Mouse (Mus musculus) splenic B cell, adult 2 months (primary cell): ENCODE data around the gene Tmem184a.

Experiments
- DNase-seq: peaks from one replicate; pipeline ENCODE4 v3.0.0-alpha.2; 2011; ENCODE audit warnings: low read depth, low spot score
- H3K27me3 ChIP-seq: 2 replicates; pipeline ENCODE4 v1.6.1; 2012; ENCODE audit warnings: mild to moderate bottlenecking, low read length, moderate library complexity, mixed read lengths; ENCODE audit not compliant: control insufficient read depth, poor library complexity, insufficient read depth, severe bottlenecking
- H3K36me3 ChIP-seq: 2 replicates; pipeline ENCODE4 v1.6.1; 2012; ENCODE audit warnings: mild to moderate bottlenecking, low read length, moderate library complexity, mixed read lengths; ENCODE audit not compliant: control insufficient read depth, poor library complexity, insufficient read depth, severe bottlenecking

Tmem184a gene

GRCm38 (mm10) chr5:139792159-139792775 lies 27.4 kb downstream of the Tmem184a start:
- Histone ChIP-seq H3K36me3 (no peaks in the 10 kb centered on the region), H3K27me3 (no peaks in the 10 kb centered on the region)
- DNase-seq: no peak

- Histone ChIP-seq H3K27me3 (no peaks in the 10 kb centered on the region), H3K36me3 (no peaks in the 10 kb centered on the region)
- DNase-seq: peak; percentile 99
Measured at GRCm38 (mm10) chr5:139791227-139792158, 28.2 kb downstream of the Tmem184a start, which contains the start of gene Mafk. Mafk (plus strand) TSS chr5:139791513.

GRCm38 (mm10) chr5:139789466-139789865 lies 30.3 kb downstream of the Tmem184a start:
- Histone ChIP-seq H3K27me3 (no peaks in the 10 kb centered on the region), H3K36me3 (no peaks in the 10 kb centered on the region)
- peak; percentile 35 for DNase-seq

GRCm38 (mm10) chr5:139781406-139781805 lies 38.3 kb downstream of the Tmem184a start:
- no peaks in the 10 kb centered on the region for H3K36me3 ChIP-seq
- no peaks in the 10 kb centered on the region for H3K27me3 ChIP-seq
- DNase-seq: peak; percentile 38

GRCm38 (mm10) chr5:139776966-139777365 lies 42.8 kb downstream of the Tmem184a start:
- Histone ChIP-seq H3K27me3 (no peaks in the 10 kb centered on the region), H3K36me3 (no peaks in the 10 kb centered on the region; the same call in none of the 2 replicates)
- DNase-seq: no peak

GRCm38 (mm10) chr5:139775216-139775926 lies 44.3 kb downstream of the Tmem184a start, which contains the start of gene Ints1:
Ints1 (minus strand) TSS chr5:139775674.
- H3K27me3 ChIP-seq: no peaks in the 10 kb centered on the region
- H3K36me3 ChIP-seq: peaks cover 1% of the 10 kb centered on the region
- DNase-seq: peak; percentile 97

GRCm38 (mm10) chr5:139768216-139768615 lies 51.5 kb downstream of the Tmem184a start:
- no peak for DNase-seq

GRCm38 (mm10) chr5:139764296-139764695 lies 55.4 kb downstream of the Tmem184a start:
- DNase-seq: peak; percentile 45

More at GRCm38 (mm10) chr5:139768216-139768615, 51.5 kb downstream of the Tmem184a start:
- Histone ChIP-seq H3K27me3 (no peaks in the 10 kb centered on the region), H3K36me3 (peaks cover 1% of the 10 kb centered on the region)

GRCm38 (mm10) chr5:139758096-139758495 lies 61.6 kb downstream of the Tmem184a start:
- H3K36me3 ChIP-seq: peaks cover 10% of the 10 kb centered on the region
- DNase-seq: no peak
- no peaks in the 10 kb centered on the region for H3K27me3 ChIP-seq

More at GRCm38 (mm10) chr5:139764296-139764695, 55.4 kb downstream of the Tmem184a start:
- H3K36me3 ChIP-seq: peaks cover 2% of the 10 kb centered on the region
- no peaks in the 10 kb centered on the region for H3K27me3 ChIP-seq

- Histone ChIP-seq H3K36me3 (peaks cover 10% of the 10 kb centered on the region), H3K27me3 (no peaks in the 10 kb centered on the region)
- DNase-seq: no peak
Measured at GRCm38 (mm10) chr5:139756586-139756985, 63.1 kb downstream of the Tmem184a start.

- H3K36me3 ChIP-seq: peaks cover 8% of the 10 kb centered on the region; the same call in 1 of the 2 replicates
Measured at GRCm38 (mm10) chr5:139756135-139756534, 63.6 kb downstream of the Tmem184a start.

GRCm38 (mm10) chr5:139754753-139755152 lies 65.0 kb downstream of the Tmem184a start:
- peak; percentile 53 for DNase-seq

More at GRCm38 (mm10) chr5:139756135-139756534, 63.6 kb downstream of the Tmem184a start:
- DNase-seq: no peak
- no peaks in the 10 kb centered on the region for H3K27me3 ChIP-seq

More at GRCm38 (mm10) chr5:139754753-139755152, 65.0 kb downstream of the Tmem184a start:
- peaks cover 8% of the 10 kb centered on the region for H3K36me3 ChIP-seq
- H3K27me3 ChIP-seq: no peaks in the 10 kb centered on the region
